Mouse (Mus musculus) embryo, embryonic 11.5 days (tissue): ENCODE measurements around the gene Lima1.

Experiments
- DNase-seq: peaks from one replicate; pipeline ENCODE4 v3.0.0-alpha.2; 2012; ENCODE audit warnings: low read depth, low spot score

The Lima1 gene

DNA sequence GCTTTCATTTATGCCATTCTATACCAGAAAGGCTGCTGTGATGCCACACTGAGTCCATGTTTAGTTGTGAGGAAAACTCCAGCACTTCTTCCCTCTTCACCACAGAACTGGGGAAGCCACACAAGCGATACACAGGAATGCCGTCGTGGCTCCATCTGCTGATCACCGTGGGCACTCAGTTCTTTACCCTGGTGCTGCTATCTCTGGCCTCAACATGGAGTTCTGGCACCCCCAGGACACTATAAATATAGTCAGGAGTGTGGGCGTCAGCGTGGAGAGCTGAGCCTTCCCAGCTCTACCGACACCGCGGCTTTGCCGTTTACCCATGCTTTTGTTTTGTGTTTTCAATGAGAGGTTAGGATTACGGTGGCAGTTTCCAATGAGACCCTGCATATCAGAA is 138.6 kb downstream of the Lima1 start:
- no peak for DNase-seq

GRCm38 (mm10) chr15:99735631-99736030 is 139.6 kb downstream of the Lima1 start:
- no peak for DNase-seq

DNA sequence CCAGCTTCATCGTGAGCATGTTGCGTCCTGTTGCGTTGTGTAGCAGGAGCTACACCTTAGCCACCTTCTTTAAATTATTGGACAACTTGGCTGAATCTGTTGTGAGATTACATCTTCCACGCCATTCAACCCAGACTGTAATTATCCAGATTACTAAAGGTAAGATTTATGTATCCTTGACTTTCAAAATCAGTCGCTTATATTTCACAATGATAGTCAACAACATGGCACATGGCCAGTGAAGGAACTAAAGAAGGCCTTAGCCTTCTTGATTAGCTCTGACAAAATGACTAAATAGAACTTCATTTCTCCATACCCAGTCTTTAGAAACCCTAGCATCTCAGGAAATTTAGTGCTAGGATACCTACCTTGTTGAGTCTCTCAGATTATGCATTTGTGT is 142.1 kb downstream of the Lima1 start:
- DNase-seq, result no peak

DNA sequence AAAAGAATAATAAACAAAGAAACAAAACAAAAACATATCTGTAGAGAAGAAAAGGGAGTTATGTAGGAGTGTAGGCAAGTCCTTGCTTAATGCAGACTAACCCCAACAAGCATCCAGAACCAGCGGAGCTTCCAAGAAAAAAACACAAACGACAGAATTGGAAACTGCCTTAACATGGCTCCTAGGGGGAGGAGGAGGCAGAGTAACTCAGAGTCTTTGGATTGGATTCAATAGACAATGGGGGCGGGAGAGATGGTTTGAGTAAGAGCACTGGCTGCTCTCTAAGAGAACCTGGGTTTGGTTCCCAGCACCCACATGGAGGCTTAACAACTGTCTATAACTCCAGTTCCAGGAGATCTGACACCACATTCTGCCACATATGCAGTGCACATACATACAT is 143.6 kb downstream of the Lima1 start:
- DNase-seq, result no peak

DNA sequence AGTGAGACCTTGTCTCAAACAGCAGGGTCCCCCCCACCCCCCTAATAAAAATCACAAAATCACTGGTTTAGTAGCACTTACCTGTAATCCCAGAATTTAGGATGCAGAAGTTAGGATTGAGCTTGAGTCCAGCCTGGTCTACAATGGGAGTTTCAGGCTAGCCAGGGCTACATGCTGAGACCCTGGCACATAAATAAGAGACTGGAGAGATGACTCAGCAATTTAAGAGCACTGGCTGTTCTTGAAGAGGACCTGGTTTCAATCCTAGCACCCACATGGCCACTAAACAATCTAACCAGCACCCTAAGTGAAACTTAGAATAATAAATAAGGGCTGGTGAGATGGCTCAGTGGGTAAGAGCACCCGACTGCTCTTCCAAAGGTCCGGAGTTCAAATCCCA is 144.1 kb downstream of the Lima1 start:
- no peak for DNase-seq

GRCm38 (mm10) chr15:99729056-99729783 is 146.0 kb downstream of the Lima1 start:
- DNase-seq, result no peak
